Mouse (Mus musculus) liver, postnatal 0 days (tissue): ENCODE data around the gene Eefsec. TPM values are rescaled to one million over a fixed set of nuclear protein-coding genes. Genes with fewer than 3 reads are reported as not detected.

ENCODE experiments used
- ATAC-seq: fragments of 200-750 bp; cut with Nextera tagmentation; 2 replicates; pipeline ENCODE4 v1.8.0; 2017; ENCODE audit warnings: mild to moderate bottlenecking, moderate library complexity
- DNase-seq: peaks from one replicate; pipeline ENCODE4 v3.0.0-alpha.2; 2016
- H3K27ac ChIP-seq: fragments of 300-500 bp; sonication (generic); 2 replicates; pipeline ENCODE4 v1.5.1; 2014; ENCODE audit warnings: antibody characterized with exemption, moderate library complexity, mild to moderate bottlenecking, low read depth
- H3K27me3 ChIP-seq: fragments of 300-500 bp; sonication (generic); 2 replicates; pipeline ENCODE4 v1.6.1; 2014; ENCODE audit warnings: low read length, control low read depth, mixed read lengths; ENCODE audit not compliant: insufficient read depth
- H3K36me3 ChIP-seq: fragments of 300-500 bp; sonication (generic); replicated peaks from 2 replicates; pipeline ENCODE4 v1.6.1; 2014; ENCODE audit warnings: mild to moderate bottlenecking, control low read depth, low read length, moderate library complexity, mixed read lengths; ENCODE audit not compliant: insufficient read depth
- H3K4me1 ChIP-seq: fragments of 300-500 bp; sonication (generic); 2 replicates; pipeline ENCODE4 v1.6.1; 2014; ENCODE audit warnings: antibody characterized with exemption, mild to moderate bottlenecking, control low read depth; ENCODE audit not compliant: insufficient read depth
- H3K4me2 ChIP-seq: fragments of 300-500 bp; sonication (generic); 2 replicates; pipeline ENCODE4 v1.6.1; 2014; ENCODE audit warnings: low read depth, mild to moderate bottlenecking, low read length, moderate library complexity, mixed read lengths
- H3K4me3 ChIP-seq: fragments of 300-500 bp; sonication (generic); 2 replicates; pipeline ENCODE4 v1.5.1; 2014; ENCODE audit warnings: low read depth, low read length
- H3K9ac ChIP-seq: fragments of 300-500 bp; sonication (generic); replicated peaks from 2 replicates; pipeline ENCODE4 v1.6.1; 2014; ENCODE audit warnings: mild to moderate bottlenecking, moderate library complexity
- H3K9me3 ChIP-seq: fragments of 300-500 bp; sonication (generic); 2 replicates; pipeline ENCODE4 v1.6.1; 2016; ENCODE audit warnings: mild to moderate bottlenecking, control low read depth, low read length, mixed read lengths
- CTCF ChIP-seq: sonication (generic); IDR thresholded peaks from 2 replicates; pipeline ENCODE4 v1.5.1; 2016; ENCODE audit warnings: antibody characterized with exemption, low read depth
- EP300 ChIP-seq: IDR thresholded peaks from 2 replicates; pipeline ENCODE4 v1.6.1; 2016; ENCODE audit warnings: antibody characterized with exemption, low read depth, mild to moderate bottlenecking
- WGBS: fragments of 180-500 bp; shearing (Covaris S2); extraction: QIAGEN DNeasy Blood & Tissue Kit; methylation state at CpG from one replicate; pipeline ENCODE4 v1.1.7; 2014; ENCODE audit not compliant: insufficient replicate concordance; 5-methylcytosine and 5-hydroxymethylcytosine counted together
- polyA plus RNA-seq: library from polyadenylated mRNA; unstranded; fragments of >200 nt; fragmentation: Nextera tagmentation; extraction: Ambion mirVana; gene quantifications from 2 replicates; pipeline ENCODE4 v1.2.1, GENCODE M21; 2015

Gene Eefsec
- polyA plus RNA-seq, 1 experiment from 2014 or later, result 19.1 TPM

GRCm38 (mm10) chr6:88485378-88485777 lies 39.0 kb upstream of the Eefsec start:
- H3K9ac ChIP-seq, result no peak overlapping the region
- TF ChIP-seq CTCF, result no peak
- TF ChIP-seq EP300, result 0 out of 2 replicates have a peak, but pooled peaks have one; percentile 16
- no peak overlapping the region for H3K4me2 ChIP-seq
- peaks cover 49% of the 10 kb centered on the region for H3K36me3 ChIP-seq
- DNase-seq, result peak; percentile 77
- H3K9me3 ChIP-seq, result no peaks in the 10 kb centered on the region
- ATAC-seq, result peak; percentile 94
- no peaks in the 10 kb centered on the region for H3K27me3 ChIP-seq
- no peak overlapping the region for H3K27ac ChIP-seq
- 58% methylated on average over 6 of the region's 6 CpGs for WGBS
- no peak overlapping the region for H3K4me3 ChIP-seq
- H3K4me1 ChIP-seq, result peaks cover 3% of the 10 kb centered on the region; the same call in 1 of the 2 replicates

- Histone ChIP-seq H3K4me3 (no peak overlapping the region), H3K4me1 (peaks cover 3% of the 10 kb centered on the region; the same call in 1 of the 2 replicates), H3K9ac (no peak overlapping the region), H3K4me2 (no peak overlapping the region), H3K9me3 (no peaks in the 10 kb centered on the region), H3K36me3 (peaks cover 60% of the 10 kb centered on the region), H3K27me3 (no peaks in the 10 kb centered on the region), H3K27ac (no peak overlapping the region)
- ATAC-seq (no peak), DNase-seq (no peak)
- no peak for TF ChIP-seq EP300
- TF ChIP-seq CTCF, result no peak
Measured at GRCm38 (mm10) chr6:88483913-88484312, 37.6 kb upstream of the Eefsec start.

DNA sequence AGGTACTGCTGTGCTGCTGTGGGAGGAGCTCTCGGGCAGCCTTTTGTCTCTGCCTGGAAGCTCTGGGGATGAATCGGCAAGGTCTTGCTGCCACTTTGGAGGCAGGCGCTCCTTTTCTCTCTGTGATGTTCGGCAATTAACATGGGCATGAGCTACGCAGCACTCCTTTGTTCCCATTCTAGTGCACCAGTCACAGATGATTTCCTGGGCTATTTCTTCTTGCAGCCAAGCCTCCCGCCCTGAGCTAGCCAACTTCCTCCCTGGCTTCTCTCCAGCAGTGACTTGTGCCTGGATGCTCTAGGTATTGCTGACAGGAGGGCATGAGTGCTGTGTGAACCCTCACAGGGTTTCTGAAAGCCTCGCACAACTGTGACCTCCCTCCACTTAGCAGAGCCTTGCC lies 36.8 kb upstream of the Eefsec start:
- no peak for TF ChIP-seq CTCF
- TF ChIP-seq EP300, result no peak
- H3K9ac ChIP-seq, result no peak overlapping the region
- peaks cover 3% of the 10 kb centered on the region; the same call in 1 of the 2 replicates for H3K4me1 ChIP-seq
- H3K9me3 ChIP-seq, result no peaks in the 10 kb centered on the region
- peaks cover 64% of the 10 kb centered on the region for H3K36me3 ChIP-seq
- ATAC-seq (no peak), DNase-seq (no peak)
- H3K27me3 ChIP-seq, result no peaks in the 10 kb centered on the region
- no peak overlapping the region for H3K27ac ChIP-seq
- H3K4me2 ChIP-seq, result no peak overlapping the region
- WGBS, result 77% methylated on average over 7 of the region's 7 CpGs
- H3K4me3 ChIP-seq, result no peak overlapping the region

GRCm38 (mm10) chr6:88480421-88480820 lies 34.1 kb upstream of the Eefsec start:
- Histone ChIP-seq H3K4me3 (no peak overlapping the region), H3K9me3 (no peaks in the 10 kb centered on the region), H3K27me3 (no peaks in the 10 kb centered on the region), H3K9ac (no peak overlapping the region), H3K27ac (no peak overlapping the region), H3K4me2 (no peak overlapping the region), H3K4me1 (0 out of 2 replicates have a peak, but pooled peaks cover 3% of the 10 kb centered on the region), H3K36me3 (peaks cover 66% of the 10 kb centered on the region)
- TF ChIP-seq EP300, result no peak
- no peak for TF ChIP-seq CTCF
- ATAC-seq, result no peak
- DNase-seq, result no peak
- WGBS, result 75% methylated on average over 6 of the region's 6 CpGs

- Histone ChIP-seq H3K4me3 (no peak overlapping the region), H3K36me3 (peaks cover 45% of the 10 kb centered on the region), H3K27ac (no peak overlapping the region), H3K4me2 (no peak overlapping the region), H3K9me3 (no peaks in the 10 kb centered on the region), H3K9ac (no peak overlapping the region), H3K4me1 (peaks cover 6% of the 10 kb centered on the region), H3K27me3 (no peaks in the 10 kb centered on the region)
- DNase-seq, result no peak
- TF ChIP-seq CTCF (no peak), EP300 (no peak)
- 71% methylated on average over 6 of the region's 6 CpGs for WGBS
- ATAC-seq, result no peak
Measured at GRCm38 (mm10) chr6:88469878-88470277, 23.5 kb upstream of the Eefsec start.

- WGBS, result under 1% methylated on average over 38 of the region's 42 CpGs
- H3K36me3 ChIP-seq, result peaks cover 15% of the 10 kb centered on the region
- no peaks in the 10 kb centered on the region for H3K27me3 ChIP-seq
- peak within 1 kb of the TSS; percentile 63 for H3K27ac ChIP-seq
- H3K4me2 ChIP-seq, result peak within 1 kb of the TSS; percentile 71
- TF ChIP-seq CTCF (no peak), EP300 (peak; percentile 69)
- H3K4me1 ChIP-seq, result peaks cover 6% of the 10 kb centered on the region
- H3K9ac ChIP-seq, result peak within 1 kb of the TSS; percentile 79
- peak within 1 kb of the TSS; percentile 77 for H3K4me3 ChIP-seq
- ATAC-seq, result peak; percentile 100
- peak; percentile 92 for DNase-seq
- no peaks in the 10 kb centered on the region for H3K9me3 ChIP-seq
Measured at GRCm38 (mm10) chr6:88465181-88465920, 19.0 kb upstream of the Eefsec start, which contains the start of gene Ruvbl1. Gene Ruvbl1 (plus strand): TSS chr6:88465409.
